Mouse (Mus musculus) WW6 (cell line): Measurements from ENCODE around the gene Tesmin.
A peak's percentile ranks its signal among the peaks of the same experiment; 100 is the strongest.

Source experiments
- DNase-seq: peaks from one replicate; pipeline ENCODE4 v3.0.0-alpha.2; 2013; ENCODE audit warnings: low read depth, low spot score

Tesmin gene

GRCm38 (mm10) chr19:3388629-3389057 is at the start of gene Tesmin:
Tesmin (plus strand) TSS chr19:3388857.
- peak; percentile 89 for DNase-seq

- DNase-seq = no peak
These were observed 49.5 kb upstream of the Tesmin start for GRCm38 (mm10) chr19:3339187-3339586.

DNA sequence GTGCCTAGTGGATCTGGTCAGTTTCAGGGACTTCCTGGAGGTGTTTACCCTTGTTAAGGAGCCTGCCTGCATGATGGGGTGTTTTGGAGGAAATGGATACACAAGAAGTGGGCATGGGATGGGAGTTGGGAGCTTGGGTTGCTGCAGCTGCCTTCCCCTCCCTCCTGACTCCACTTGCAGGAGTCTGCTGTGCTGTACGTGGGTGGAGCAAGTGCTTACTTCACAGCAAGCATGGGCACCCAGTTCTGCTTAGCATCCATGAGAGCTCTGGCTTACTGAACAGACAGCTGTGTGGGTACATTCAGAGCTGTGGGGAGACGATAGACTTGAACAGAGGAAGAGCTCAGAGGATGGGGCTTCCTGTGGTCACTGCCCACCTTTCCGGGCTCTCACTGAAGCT is 47.6 kb upstream of the Tesmin start:
- DNase-seq = no peak

GRCm38 (mm10) chr19:3343929-3344328 is 44.7 kb upstream of the Tesmin start:
- DNase-seq = no peak

GRCm38 (mm10) chr19:3344636-3345544 is 43.8 kb upstream of the Tesmin start:
- DNase-seq = no peak

DNA sequence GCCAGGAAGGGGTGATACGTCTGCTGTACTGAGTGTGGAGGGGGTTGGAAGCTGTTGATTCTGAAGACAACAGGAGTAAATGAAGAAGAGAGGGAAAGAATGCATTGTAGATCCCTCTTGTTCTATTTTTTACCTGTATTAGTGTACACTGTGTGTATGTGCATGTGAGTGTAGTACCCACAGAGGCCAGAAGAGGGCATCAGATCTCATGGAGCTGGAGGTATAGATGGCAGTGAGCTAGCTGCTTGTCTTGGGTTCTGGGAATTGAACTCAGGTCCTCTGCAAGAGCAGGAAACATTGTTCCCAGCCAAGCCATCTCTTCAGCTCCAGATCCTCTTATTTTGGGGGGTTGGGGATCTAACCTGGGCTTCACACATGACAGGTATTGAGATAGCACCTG is 40.9 kb upstream of the Tesmin start:
- DNase-seq = no peak

DNA sequence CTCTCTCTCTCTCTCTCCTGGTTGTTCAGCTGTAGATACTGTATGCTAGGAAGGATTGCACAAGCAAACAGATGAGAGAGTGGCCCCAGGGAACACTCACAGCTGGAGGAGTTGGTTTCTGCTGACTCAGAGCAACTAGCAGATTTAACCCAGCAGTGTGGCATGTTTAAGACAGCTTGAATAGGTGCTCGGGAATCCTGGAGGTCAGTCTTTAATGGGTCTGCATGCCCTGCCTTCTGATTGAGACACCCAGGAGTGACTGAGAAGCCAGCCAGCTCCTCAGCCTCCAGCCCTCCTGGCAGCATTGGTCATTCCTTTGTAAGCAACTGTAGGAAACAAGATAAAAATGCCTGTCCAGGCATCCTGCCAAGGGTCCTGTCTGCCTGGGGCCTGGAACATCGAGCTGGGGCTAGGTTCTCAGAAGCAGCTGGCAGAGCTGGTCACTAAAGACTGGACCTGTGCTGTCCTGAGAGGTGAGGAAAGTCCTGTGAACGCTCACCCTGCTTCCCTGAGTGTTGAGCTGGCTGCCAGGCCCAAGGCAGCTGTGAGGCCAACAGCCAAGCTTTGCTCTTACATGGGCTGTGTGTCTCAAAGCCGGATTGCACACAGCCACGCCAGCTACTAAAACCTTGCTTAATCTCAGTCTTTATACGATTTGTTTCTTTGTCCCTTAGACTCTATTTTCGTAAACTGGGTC is 35.1 kb upstream of the Tesmin start:
- DNase-seq = no peak

DNA sequence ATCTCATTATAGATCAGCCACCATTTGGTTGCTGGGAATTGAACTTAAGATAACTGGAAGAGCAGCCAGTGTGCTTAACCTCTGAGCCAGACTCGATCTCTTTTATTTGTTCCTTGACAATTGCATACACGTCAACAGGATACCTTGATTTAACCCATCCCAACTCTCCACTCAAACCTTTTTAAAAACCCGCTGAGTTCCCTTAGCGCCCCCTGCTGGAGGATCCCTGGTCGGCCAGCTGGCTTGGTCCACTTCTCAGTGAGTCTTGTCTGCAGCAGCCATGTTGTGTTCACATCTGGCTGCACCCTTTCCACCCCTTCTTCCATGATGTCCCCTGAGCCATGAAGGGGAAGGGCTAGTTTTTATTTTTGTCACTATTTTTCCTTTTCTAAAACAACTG is 33.6 kb upstream of the Tesmin start:
- DNase-seq = peak; percentile 39

DNA sequence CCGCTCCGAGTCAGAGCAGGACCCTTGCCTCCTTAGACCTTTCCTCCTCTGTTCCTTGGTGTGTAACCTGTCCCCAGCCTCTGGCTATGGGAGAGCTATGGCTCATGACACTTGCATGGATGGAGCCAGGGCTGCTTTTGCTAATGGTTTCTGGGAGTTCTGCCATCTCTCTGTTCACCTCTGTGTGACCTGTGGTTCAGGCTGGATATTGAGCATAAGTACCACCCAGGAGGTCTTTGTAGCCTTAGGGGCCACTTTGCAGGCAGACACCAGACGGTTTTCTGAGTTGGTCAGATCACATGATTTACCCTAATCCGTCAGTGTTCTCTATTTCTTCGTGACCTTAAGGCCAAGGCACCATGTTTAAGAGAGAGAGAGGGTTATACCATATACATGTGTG is 32.1 kb upstream of the Tesmin start:
- DNase-seq = no peak

DNA sequence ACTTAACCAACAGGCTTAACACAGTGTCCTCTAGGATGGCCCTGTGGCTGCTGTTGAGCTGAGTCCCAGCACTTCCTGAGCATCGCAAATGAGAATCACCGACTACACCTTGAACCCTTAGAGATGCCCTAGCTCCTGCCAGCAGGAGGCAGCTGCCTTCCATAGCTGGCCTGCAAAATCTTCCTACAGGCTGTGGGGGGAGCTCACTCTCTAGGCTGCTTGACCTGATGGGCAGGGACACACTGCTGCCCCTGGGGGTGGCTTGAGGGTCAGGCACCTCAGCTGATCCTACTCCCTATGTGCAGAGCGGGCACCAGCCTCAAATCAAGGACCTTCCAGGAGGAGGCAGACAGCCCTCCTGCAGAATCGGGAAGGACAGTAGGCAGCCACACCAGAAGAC is 31.0 kb upstream of the Tesmin start:
- peak; percentile 11 for DNase-seq

- no peak for DNase-seq
These were observed 28.6 kb upstream of the Tesmin start for GRCm38 (mm10) chr19:3359841-3360588.

GRCm38 (mm10) chr19:3363510-3363909 is 25.1 kb upstream of the Tesmin start:
- DNase-seq = no peak

DNA sequence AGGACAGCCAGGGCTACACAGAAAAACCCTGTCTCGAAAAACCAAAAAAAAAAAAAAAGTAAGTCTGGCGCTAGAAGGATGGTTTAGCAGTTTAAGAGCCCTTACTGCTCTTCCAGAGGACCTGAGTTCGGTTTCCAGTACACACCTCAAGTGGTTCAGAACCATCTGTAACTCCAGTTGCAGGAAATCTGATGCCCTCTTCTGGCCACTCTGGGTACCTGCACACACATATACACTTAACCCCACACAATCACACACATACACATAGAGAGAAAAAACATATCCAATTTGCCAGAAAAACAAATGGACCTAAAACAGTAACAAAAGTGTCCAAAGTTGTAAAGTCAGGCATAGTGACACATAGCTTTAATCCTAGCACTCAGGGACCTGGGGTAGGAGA is 23.6 kb upstream of the Tesmin start:
- no peak for DNase-seq

DNA sequence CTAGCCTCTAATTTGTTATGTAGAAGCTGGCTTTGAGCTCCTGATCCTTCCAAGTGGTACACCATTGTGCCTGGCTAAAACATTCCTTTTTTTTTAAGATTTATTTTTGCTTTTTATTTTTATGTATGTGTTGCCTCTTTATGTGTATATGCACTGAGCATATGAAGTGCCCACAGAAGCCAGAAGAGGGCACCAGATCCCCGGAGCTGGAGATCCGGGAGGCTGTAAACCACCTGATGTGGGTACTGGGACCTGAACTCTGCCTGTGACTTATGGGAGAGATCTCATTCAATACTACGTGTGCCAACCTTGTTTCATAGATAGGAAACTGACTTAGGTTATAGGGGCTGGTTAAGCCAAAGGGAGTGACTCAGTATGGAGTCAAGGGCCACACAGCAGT is 20.4 kb upstream of the Tesmin start:
- no peak for DNase-seq

DNA sequence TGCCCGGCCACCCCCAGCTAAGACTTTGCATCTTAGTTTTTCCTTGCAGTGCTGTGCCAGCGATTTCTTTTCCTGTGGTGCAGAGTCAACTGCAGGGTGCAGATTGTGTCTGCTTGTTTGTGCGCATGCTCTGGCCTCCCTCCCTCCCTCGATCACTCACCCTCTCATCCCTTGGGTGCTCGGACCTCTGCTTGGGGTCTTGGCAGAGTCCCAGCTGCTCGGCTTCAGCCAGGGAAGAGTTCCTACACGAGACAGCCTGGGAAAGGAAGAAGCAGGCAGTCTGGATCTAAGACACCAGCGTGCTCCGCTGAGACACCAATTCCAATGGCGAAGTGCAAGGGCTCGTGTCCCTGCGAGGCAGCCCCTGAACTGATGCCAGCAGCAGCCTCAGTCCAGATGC is 15.3 kb upstream of the Tesmin start:
- DNase-seq = no peak

DNA sequence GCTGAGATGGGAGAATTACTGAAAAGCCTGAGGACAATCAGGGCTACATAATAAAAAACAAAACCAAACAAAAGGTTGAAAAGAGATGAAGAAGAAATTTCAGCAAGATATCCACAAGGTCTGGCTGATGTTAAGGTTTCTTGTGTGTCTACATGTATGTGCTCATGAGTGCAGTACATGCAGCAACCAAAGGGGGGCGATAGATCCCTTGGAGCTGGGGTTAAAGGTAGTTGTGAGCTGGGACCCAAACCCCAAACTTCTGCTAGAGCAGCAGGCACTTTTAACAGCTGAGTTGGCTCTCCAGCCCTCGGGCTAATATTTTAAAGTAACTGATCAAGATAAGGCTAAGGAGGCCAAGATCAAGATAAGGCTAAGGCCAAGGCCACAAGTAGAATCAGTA is 14.6 kb upstream of the Tesmin start:
- DNase-seq = peak; percentile 43

- DNase-seq = no peak
These were observed 12.6 kb upstream of the Tesmin start for GRCm38 (mm10) chr19:3375945-3376495.

- no peak for DNase-seq
These were observed 11.5 kb upstream of the Tesmin start for GRCm38 (mm10) chr19:3376966-3377715.

- DNase-seq = no peak
These were observed 10.0 kb upstream of the Tesmin start for GRCm38 (mm10) chr19:3378614-3379013.

- DNase-seq = no peak
These were observed 596 bp upstream of the Tesmin start for GRCm38 (mm10) chr19:3388061-3388460.

- peak; percentile 61 for DNase-seq
These were observed 432 bp downstream of the Tesmin start for GRCm38 (mm10) chr19:3389089-3389488.
